Mouse (Mus musculus) lung, embryonic 16.5 days (tissue): ENCODE results near the gene Olfr10. TPM values are rescaled to one million over a fixed set of nuclear protein-coding genes. Genes with fewer than 3 reads are reported as not detected.

Experiments
- polyA plus RNA-seq: library from polyadenylated mRNA; unstranded; fragments of >200 nt; fragmentation: Nextera tagmentation; extraction: Ambion mirVana; gene quantifications from 2 replicates; pipeline ENCODE4 v1.2.1, GENCODE M21; 2015

Olfr10 gene
- polyA plus RNA-seq, 1 experiment from 2014 or later, result not detected

Other genes with a start within 250 kb of the Olfr10 start
- gene Tgtp2, start 240.5 kb upstream of the Olfr10 start, polyA plus RNA-seq, result 0.69 and 2.4 TPM in 2 replicates
- gene Ifi47, start 228.2 kb upstream of the Olfr10 start, polyA plus RNA-seq, result 2.5 and 3.6 TPM in 2 replicates
- gene Olfr1396, start 189.9 kb upstream of the Olfr10 start, polyA plus RNA-seq, result 0.15 TPM in 1 of 2 replicates, not detected in the other
- not detected in 2 replicates for gene Olfr1395, start 162.5 kb upstream of the Olfr10 start, polyA plus RNA-seq
- gene Olfr1394, start 150.4 kb upstream of the Olfr10 start, polyA plus RNA-seq, result not detected in 2 replicates
- gene Btnl9, start 117.6 kb upstream of the Olfr10 start, polyA plus RNA-seq, result 0.73 and 0.84 TPM in 2 replicates
- 35.8 and 38.2 TPM in 2 replicates for gene Zfp62, start 101.4 kb upstream of the Olfr10 start, polyA plus RNA-seq
- 73.0 and 78.9 TPM in 2 replicates for gene Mgat1, start 60.5 kb upstream of the Olfr10 start, polyA plus RNA-seq
- 0.05 TPM in 1 of 2 replicates, not detected in the other for gene Olfr1393, start 26.4 kb upstream of the Olfr10 start, polyA plus RNA-seq
- 0.14 TPM in 1 of 2 replicates, not detected in the other for gene Olfr1392, start 19.5 kb upstream of the Olfr10 start, polyA plus RNA-seq
- gene Olfr1391, start 18.0 kb downstream of the Olfr10 start, polyA plus RNA-seq, result not detected in 2 replicates
- not detected in 2 replicates for gene Olfr1390, start 30.4 kb downstream of the Olfr10 start, polyA plus RNA-seq
- not detected in 2 replicates for gene Olfr1389, start 118.3 kb downstream of the Olfr10 start, polyA plus RNA-seq
- 0.05 TPM in 1 of 2 replicates, not detected in the other for gene Olfr1388, start 131.9 kb downstream of the Olfr10 start, polyA plus RNA-seq
- gene Olfr1387, start 150.6 kb downstream of the Olfr10 start, polyA plus RNA-seq, result not detected in 2 replicates
- gene Olfr1386, start 160.3 kb downstream of the Olfr10 start, polyA plus RNA-seq, result not detected in 2 replicates
- not detected in 2 replicates for gene Olfr1385, start 184.3 kb downstream of the Olfr10 start, polyA plus RNA-seq
- not detected in 2 replicates for gene Olfr1384, start 202.0 kb downstream of the Olfr10 start, polyA plus RNA-seq
- not detected in 2 replicates for gene Olfr1383, start 214.9 kb downstream of the Olfr10 start, polyA plus RNA-seq
- not detected in 2 replicates for gene Olfr1382, start 223.5 kb downstream of the Olfr10 start, polyA plus RNA-seq
- gene Olfr1381, start 238.7 kb downstream of the Olfr10 start, polyA plus RNA-seq, result not detected in 2 replicates